Mouse (Mus musculus) layer of hippocampus, postnatal 36 days (tissue): ENCODE data around the gene Olfr633. TPM values are rescaled to one million over a fixed set of nuclear protein-coding genes. Genes with fewer than 3 reads are reported as not detected.
"Not testable (repeated sequence)": the region's sequence is repeated elsewhere in the genome, so short reads cannot be mapped to it uniquely, and the experiment has no call there.

Experiments
- DNase-seq, 2 experiments: peaks; one replicate each; pipeline ENCODE4 v3.0.0; 2022
- total RNA-seq, 2 experiments: library from RNA; stranded (reverse); gene quantifications; 2 replicates each; pipeline ENCODE4 v1.2.3; 2021

Gene Olfr633
- not detected for total RNA-seq

DNA sequence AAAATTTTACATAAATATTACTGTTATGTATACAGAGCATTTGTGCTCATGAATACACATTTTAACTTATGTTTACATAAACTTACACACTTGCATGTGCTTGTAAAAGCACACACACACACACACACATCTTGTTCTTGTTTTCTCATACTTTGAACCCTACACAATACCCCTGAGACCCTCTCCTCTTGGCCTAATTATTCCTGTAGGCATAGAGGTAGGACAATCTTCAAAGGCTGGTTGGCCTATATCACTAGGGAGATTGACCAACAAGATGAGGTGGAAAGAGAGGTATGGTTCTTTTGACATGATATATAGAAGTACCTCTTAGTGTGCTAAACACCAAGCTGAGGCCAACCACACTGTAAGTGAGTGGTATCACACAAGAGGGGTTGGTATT, at the start of gene Olfr633:
Gene Olfr633, plus strand, starts transcription at position 301 of the 400 bp plus-strand sequence.
- DNase-seq, result no peak

DNA sequence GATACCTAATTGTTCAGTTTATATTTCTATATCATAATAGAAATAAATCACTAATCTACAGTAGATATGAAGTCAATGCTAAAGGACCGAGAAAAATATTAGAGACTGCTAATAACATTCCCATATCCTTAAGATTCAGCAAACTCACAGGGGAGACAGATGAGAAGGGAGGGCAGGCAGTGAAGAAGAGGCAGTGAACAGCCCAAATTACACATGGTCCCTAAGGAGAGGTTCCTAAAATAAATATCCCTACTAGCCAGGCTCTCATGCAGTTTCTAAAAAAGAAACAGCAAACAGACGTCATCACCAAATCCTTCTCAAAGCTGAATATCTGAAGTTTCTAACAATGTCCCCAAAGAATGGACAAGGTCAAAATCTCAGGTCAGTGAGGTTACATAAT, 41.0 kb upstream of the Olfr633 start, which contains the start of gene Olfr65:
Gene Olfr65, plus strand, starts transcription at position 301 of the 400 bp plus-strand sequence.
- no peak for DNase-seq

DNA sequence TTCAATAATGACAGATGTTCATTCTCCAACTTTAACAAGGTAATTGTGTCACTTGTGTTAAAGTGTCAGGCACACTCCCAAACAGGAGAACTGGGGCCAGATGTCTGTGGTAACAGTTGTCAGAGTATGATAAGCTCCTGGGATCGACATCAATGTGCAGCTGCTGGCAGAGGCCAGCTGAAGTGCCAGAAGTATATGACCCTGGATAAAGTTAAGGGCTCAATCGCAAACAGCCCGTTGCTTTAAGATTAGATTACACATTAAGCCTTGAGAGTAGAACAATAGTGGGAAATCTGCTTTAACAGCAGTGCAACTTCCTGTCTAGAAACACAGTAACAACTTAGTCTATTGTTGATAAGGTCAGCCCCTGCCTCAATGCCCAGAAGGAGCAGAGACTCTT, 34.2 kb upstream of the Olfr633 start:
- DNase-seq, result no peak

DNA sequence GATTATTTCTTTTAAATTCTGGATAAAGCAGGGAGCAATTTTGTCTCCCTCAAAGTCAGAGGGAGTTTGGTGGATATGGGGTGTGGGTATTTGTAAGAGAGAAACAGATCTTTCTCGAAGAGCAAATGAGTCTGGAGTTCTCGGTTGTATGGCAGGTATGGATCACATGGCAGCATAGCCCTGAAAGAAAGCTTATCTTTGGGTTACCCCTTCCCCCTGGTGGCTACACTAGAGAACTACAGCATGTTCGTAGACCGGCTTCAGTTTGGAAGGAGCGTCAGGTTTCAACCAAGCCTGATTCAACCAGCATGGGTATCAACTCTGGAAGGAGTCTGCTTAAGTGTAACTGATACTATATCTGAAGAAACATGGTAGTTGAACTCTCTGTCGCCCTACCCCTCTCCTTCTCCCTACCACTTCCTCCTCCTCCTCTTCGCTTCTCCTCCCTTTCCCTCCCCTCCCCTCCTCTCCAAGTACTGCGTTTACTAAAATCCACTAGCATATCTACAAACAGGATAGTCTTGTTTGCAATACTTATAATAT, 31.2 kb upstream of the Olfr633 start:
- DNase-seq, result no peak

DNA sequence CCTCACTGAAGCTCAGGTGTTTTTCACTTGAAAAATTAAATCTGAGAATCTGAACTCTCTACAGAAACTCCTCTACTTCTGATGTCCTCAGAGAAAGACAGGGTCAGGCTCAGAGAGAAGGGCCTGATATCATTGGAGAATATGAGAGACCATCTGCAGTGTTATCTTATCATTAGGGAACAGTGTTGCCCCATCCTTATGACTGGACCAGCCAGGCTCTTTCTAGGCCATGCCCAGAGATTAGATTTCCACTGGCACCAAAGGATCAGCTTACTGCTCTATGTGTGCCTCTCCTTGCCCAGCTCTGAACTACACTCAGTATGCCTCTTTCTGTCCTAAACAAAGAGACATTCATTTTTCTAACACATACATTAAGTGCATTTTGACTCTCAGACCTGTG, 28.9 kb upstream of the Olfr633 start:
- no peak for DNase-seq

DNA sequence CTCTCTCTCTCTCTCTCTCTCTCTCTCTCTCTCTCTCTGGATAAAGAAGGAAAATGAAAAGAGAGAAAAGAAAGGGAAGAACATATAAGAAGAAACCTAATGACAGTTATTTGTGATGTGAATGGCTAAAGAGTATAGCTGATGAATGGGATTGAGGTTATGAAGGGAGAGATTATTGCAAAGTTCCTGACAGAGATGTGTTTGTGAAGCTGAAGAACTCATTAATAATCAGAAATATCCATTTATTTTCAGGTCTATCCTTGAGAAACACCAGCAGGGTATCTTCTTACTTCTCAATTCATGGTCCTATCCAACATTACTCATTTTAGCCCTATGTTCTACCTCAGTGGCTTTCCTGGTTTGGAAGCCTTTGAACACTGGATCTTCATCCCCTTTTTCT, 15.7 kb upstream of the Olfr633 start, which contains the start of gene Olfr631:
Gene Olfr631, plus strand, starts transcription at position 301 of the 400 bp plus-strand sequence.
- no peak for DNase-seq

DNA sequence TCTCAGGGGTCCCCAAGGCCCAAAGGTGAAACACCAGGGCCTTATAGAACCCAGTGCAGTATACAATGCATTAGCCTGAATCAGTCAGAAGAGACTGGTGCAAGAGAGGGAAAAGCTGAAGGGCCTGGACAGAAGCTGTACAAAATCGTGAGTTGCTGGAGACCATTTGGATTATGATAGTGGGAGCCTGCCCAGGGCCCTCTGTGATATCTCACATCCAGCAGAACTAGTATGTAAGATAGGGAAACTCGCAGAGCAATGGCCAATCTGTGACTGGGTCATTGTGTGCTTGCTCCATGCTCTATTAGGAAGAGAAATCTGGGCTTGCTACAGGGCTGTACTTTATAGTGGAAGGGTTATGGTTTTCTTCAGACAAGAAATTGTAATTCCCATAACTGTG, 10.0 kb upstream of the Olfr633 start, which contains the start of gene Olfr632:
Gene Olfr632, plus strand, starts transcription at position 84 of the 400 bp plus-strand sequence.
- no peak for DNase-seq

DNA sequence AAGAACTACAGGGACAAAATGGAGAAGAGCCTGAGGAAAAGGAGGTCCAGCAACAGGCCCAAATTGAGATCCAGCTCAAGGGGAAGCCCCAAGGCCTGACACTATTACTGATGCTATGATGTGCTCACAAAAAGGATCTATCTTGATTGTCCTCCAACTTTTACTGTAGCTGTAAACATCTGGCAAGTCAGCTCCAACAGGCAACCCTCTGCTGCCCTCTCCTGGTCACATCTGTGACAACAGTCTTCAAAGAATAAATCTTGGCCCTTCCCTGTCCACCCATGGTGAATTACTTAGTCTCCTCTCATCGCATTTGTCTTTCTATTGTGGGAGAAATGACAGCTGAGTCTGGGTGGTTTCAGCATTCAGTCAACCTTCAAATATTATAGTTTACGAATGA, 1.5 kb upstream of the Olfr633 start:
- no peak for DNase-seq

DNA sequence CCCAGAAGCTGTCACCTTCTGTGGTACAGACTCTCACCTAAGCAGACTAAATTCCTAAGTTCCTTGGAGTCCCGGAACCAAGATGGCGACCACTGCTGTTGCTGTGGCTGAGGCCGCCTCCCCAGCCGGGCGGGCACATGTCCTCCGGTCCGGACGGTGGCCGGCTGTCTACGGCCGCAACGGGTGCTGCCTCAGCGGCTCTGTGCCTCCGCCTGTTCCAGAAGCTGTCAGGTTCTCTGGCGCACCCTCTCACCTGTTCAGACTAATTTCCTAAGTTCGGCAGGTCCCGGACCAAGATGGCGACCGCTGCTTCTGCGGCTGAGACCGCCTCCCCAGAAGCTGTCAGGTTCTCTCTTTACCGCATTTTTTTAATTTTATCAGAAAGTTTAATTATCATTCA, 22.6 kb downstream of the Olfr633 start:
- not testable (repeated sequence) for DNase-seq

DNA sequence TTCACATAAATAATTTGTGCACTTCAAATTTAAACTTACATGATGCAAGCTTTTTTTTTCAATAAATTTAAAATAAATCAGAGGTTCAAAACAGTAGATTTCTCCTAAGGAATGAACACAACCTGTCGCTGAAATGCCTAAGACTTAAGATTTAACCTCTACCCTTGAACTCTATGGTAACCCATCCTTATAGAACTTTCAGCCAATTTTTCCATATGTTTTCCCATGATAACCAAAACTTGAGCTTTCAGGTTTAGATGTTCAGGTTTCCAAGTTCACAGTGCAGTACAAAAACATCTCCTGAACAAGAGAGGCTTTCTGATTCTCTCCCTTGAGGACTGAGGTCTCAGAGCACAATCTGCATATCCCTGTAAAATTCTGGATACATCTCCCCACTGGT, 26.6 kb downstream of the Olfr633 start, which contains the start of gene Olfr635:
Gene Olfr635, plus strand, starts transcription at position 301 of the 400 bp plus-strand sequence.
- DNase-seq, result no peak

DNA sequence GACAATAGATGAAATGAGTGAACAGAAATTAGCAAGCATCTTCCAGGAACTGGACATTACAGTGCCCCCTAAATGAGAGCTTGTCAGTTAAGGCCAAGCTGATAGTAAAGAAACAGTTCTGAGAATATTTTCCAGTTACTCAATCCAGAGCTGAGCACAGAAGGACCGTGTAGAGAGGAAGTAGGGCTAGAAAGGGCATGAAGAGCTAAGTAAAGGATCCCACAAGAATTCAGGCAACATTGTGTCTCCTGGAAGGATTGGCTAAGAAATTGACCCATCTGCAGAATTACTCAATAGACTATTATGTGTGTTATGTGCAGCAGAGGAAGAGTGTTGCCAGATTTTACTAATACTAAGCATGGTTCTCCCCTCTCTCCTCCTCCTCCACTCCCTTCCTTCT, 27.5 kb downstream of the Olfr633 start:
- DNase-seq, result no peak

DNA sequence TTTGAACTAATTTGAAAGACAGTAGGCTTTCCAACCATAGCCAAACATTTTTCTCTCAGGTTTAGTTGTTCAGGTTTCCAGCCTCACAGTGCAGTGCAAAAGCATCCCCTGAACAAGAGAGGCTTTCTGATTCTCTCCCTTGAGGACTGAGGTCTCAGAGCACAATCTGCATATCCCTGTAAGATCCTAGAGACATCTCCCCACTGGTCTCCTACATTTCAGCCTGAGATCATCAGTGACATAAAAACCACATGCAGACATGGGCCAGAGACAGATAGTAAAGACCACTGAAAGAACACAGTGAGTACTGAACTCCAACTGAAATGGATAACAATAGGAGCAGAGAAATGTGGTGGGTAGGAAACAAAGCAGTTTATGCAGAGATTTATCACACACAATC, 54.2 kb downstream of the Olfr633 start, which contains the start of gene Olfr638:
Gene Olfr638, plus strand, starts transcription at position 301 of the 400 bp plus-strand sequence.
- DNase-seq, result no peak

Other genes with a start within 250 kb of the Olfr633 start
- not detected for gene Olfr243, start 229.8 kb upstream of the Olfr633 start, total RNA-seq
- gene Olfr628, start 214.1 kb upstream of the Olfr633 start, total RNA-seq, result not detected
- gene Olfr629, start 199.5 kb upstream of the Olfr633 start, total RNA-seq, result not detected
- not detected for gene Olfr630, start 187.1 kb upstream of the Olfr633 start, total RNA-seq
- not detected for gene Olfr69, start 172.8 kb upstream of the Olfr633 start, total RNA-seq
- gene Olfr68, start 164.7 kb upstream of the Olfr633 start, total RNA-seq, result not detected
- gene Olfr67, start 152.6 kb upstream of the Olfr633 start, total RNA-seq, result not detected
- gene Hbb-bt, start 130.4 kb upstream of the Olfr633 start, total RNA-seq, result 10 to 100 TPM; 35.4 to 54.6 TPM
- 100 to 1,000 TPM; 247 to 439 TPM for gene Hbb-bs, start 116.3 kb upstream of the Olfr633 start, total RNA-seq
- not detected for gene Hbb-bh2, start 103.9 kb upstream of the Olfr633 start, total RNA-seq
- not detected for gene Hbb-bh1, start 101.3 kb upstream of the Olfr633 start, total RNA-seq
- not detected for gene Hbb-y, start 91.2 kb upstream of the Olfr633 start, total RNA-seq
- gene Olfr66, start 58.2 kb upstream of the Olfr633 start, total RNA-seq, result not detected
- gene Olfr64, start 50.0 kb upstream of the Olfr633 start, total RNA-seq, result not detected
- gene Olfr65, start 41.0 kb upstream of the Olfr633 start, total RNA-seq, result not detected
- not detected for gene Olfr631, start 15.6 kb upstream of the Olfr633 start, total RNA-seq
- not detected for gene Olfr632, start 10.1 kb upstream of the Olfr633 start, total RNA-seq
- gene Olfr635, start 26.7 kb downstream of the Olfr633 start, total RNA-seq, result under 1 TPM; 0.10 to 0.13 TPM
- gene Olfr638, start 54.3 kb downstream of the Olfr633 start, total RNA-seq, result not detected
- gene Olfr639, start 72.9 kb downstream of the Olfr633 start, total RNA-seq, result under 1 TPM; 0.08 to 0.17 TPM
- gene Olfr640, start 81.1 kb downstream of the Olfr633 start, total RNA-seq, result not detected
- not detected for gene Olfr641, start 91.0 kb downstream of the Olfr633 start, total RNA-seq
- not detected for gene Olfr642, start 108.2 kb downstream of the Olfr633 start, total RNA-seq
- gene 4930516K23Rik, start 117.0 kb downstream of the Olfr633 start, total RNA-seq, result not detected
- not detected for gene Olfr644, start 127.4 kb downstream of the Olfr633 start, total RNA-seq
- not detected for gene Olfr645, start 141.0 kb downstream of the Olfr633 start, total RNA-seq
- under 1 TPM in 1 of 2 experiments, not detected in 1; 0.13 TPM for gene Olfr646, start 160.4 kb downstream of the Olfr633 start, total RNA-seq
- not detected for gene Ubqln5, start 185.4 kb downstream of the Olfr633 start, total RNA-seq
- gene Olfr643, start 193.0 kb downstream of the Olfr633 start, total RNA-seq, result not detected
- not detected for gene Ubqln3, start 198.8 kb downstream of the Olfr633 start, total RNA-seq
- not detected for gene Ubqlnl, start 206.1 kb downstream of the Olfr633 start, total RNA-seq
- gene Olfm5, start 220.4 kb downstream of the Olfr633 start, total RNA-seq, result not detected
- gene Olfr648, start 239.0 kb downstream of the Olfr633 start, total RNA-seq, result under 1 TPM; 0.27 to 0.30 TPM